Mouse (Mus musculus): ENCODE results near the gene Cox17. TPM values are rescaled to one million over a fixed set of nuclear protein-coding genes. Genes with fewer than 3 reads are reported as not detected.

The Cox17 gene
- polyA plus RNA-seq (2014; fragmentation: Nextera tagmentation; extraction: Ambion mirVana), result 113 and 118 TPM in 2 replicates

DNA sequence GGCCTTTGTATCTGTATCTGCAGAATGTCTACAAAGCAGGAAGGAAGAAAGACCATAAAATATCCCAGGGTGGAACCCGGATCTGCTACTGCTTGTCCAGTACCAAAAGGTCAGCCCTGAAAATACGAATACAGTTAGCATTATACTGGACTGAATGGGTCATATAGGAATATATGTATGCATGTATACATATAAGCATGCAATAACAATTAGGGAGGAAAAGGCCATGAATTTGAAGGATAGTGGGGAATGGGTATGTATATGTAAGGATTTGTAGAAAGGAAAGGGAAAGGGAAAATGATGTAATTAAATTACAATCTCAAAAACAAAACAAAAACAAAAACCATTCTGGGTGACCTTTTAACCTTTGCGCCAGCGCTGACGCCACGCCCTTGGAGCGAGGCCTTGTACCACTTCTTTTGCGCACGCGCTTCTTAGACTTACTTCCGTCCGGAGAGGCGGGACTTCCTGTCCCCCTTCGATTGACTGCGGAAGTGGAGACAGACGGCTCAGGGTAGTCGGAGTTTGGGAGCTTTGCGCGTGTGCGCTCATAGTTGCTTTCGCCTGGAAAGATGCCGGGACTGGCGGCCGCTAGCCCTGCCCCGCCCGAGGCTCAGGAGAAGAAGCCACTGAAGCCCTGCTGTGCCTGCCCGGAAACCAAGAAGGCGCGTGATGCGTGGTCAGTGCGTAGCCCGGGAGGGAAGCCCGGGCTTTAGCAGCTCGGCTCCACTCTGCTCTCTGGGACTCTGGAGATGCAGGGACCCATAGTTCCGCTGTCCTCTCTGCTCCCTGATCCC is at the start of gene Cox17, which contains the start of gene Gm21987:
Gene Cox17, plus strand, starts transcription at position 463 of the 797 bp plus-strand sequence.
Gene Gm21987, plus strand, starts transcription at position 512 of the 797 bp plus-strand sequence.
- no peaks in the 10 kb centered on the region for H3K9me3 ChIP-seq (ENCODE audit: control insufficient read depth, low read length)
- H3K9ac ChIP-seq (ENCODE audit: low read length), result peak within 1 kb of the TSS; percentile 72
- ATAC-seq (ENCODE audit: insufficient read depth, low FRiP score, low TSS enrichment) (peak; percentile 94), DNase-seq (ENCODE audit: low spot score) (peak; percentile 91)
- no peaks in the 10 kb centered on the region for H3K27me3 ChIP-seq (ENCODE audit: control insufficient read depth, insufficient read depth, low read length)
- H3K27ac ChIP-seq (ENCODE audit: low read depth, low read length), result peak within 1 kb of the TSS; percentile 73
- WGBS, result 2% methylated on average over 35 of the region's 35 CpGs
- H3K4me1 ChIP-seq (ENCODE audit: control insufficient read depth, insufficient read depth, low read length), result peaks cover 3% of the 10 kb centered on the region; the same call in 1 of the 2 replicates
- 0 out of 2 replicates have a peak, but pooled peaks cover 2% of the 10 kb centered on the region for H3K36me3 ChIP-seq (ENCODE audit: control insufficient read depth, insufficient read depth, low read length)
- H3K4me2 ChIP-seq (ENCODE audit: low read depth), result peak within 1 kb of the TSS; percentile 36
- H3K4me3 ChIP-seq (ENCODE audit: low read depth, low read length), result peak within 1 kb of the TSS; percentile 70

DNA sequence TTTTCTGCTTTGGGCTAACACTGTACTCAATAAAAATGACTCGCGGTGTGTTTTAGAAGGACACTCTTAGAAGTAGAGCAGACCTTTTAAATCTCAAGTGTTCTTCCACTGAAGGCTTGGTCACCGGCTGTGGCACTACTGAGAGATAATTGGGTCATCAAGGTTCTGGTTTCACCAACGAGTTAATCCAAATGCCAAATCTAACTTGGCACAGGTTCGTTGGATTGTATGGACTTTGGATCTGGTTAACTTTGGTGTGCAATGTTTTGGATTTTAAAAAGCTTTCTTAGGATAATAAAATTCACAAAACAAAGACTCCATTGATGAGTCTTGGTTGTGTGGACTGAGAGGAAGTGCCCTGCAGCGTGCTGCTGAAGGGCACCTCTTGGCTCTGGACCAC is 48.4 kb upstream of the Cox17 start:
- H3K4me2 ChIP-seq (ENCODE audit: low read depth), result no peak overlapping the region
- H3K27me3 ChIP-seq (ENCODE audit: control insufficient read depth, insufficient read depth, low read length), result no peaks in the 10 kb centered on the region
- no peaks in the 10 kb centered on the region for H3K9me3 ChIP-seq (ENCODE audit: control insufficient read depth, low read length)
- DNase-seq (ENCODE audit: low spot score) (no peak), ATAC-seq (ENCODE audit: insufficient read depth, low FRiP score, low TSS enrichment) (no peak)
- H3K4me1 ChIP-seq (ENCODE audit: control insufficient read depth, insufficient read depth, low read length), result no peaks in the 10 kb centered on the region
- no peak overlapping the region for H3K27ac ChIP-seq (ENCODE audit: low read depth, low read length)
- no peaks in the 10 kb centered on the region for H3K36me3 ChIP-seq (ENCODE audit: control insufficient read depth, insufficient read depth, low read length)
- no peak overlapping the region for H3K9ac ChIP-seq (ENCODE audit: low read length)
- WGBS, result 88% methylated on average over 6 of the region's 6 CpGs
- H3K4me3 ChIP-seq (ENCODE audit: low read depth, low read length), result no peak overlapping the region

DNA sequence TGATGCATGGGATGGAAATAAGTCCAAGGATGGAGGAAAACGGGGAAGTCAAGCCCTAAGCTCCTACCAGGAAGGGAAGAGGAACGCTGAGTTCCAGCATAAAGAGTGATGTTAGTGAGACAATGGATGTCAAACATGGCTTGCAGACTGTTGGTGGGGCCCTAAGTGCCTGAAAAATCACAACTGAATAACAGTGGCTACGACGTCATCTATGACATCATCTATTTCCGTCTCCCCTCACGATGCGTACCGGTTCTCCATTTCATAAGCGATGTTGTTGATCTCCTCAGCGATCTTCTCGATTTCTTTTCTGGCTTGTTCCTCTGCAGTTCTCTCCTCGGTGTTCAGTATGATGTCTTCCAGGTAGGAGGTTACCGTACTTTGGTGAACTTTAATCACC is 44.4 kb upstream of the Cox17 start:
- Histone ChIP-seq H3K4me2 (ENCODE audit: low read depth) (no peak overlapping the region), H3K9ac (ENCODE audit: low read length) (no peak overlapping the region), H3K9me3 (ENCODE audit: control insufficient read depth, low read length) (no peaks in the 10 kb centered on the region), H3K36me3 (ENCODE audit: control insufficient read depth, insufficient read depth, low read length) (no peaks in the 10 kb centered on the region), H3K27ac (ENCODE audit: low read depth, low read length) (no peak overlapping the region), H3K27me3 (ENCODE audit: control insufficient read depth, insufficient read depth, low read length) (no peaks in the 10 kb centered on the region), H3K4me3 (ENCODE audit: low read depth, low read length) (no peak overlapping the region), H3K4me1 (ENCODE audit: control insufficient read depth, insufficient read depth, low read length) (no peaks in the 10 kb centered on the region)
- WGBS, result 95% methylated on average over 13 of the region's 13 CpGs
- ATAC-seq (ENCODE audit: insufficient read depth, low FRiP score, low TSS enrichment) (no peak), DNase-seq (ENCODE audit: low spot score) (no peak)

DNA sequence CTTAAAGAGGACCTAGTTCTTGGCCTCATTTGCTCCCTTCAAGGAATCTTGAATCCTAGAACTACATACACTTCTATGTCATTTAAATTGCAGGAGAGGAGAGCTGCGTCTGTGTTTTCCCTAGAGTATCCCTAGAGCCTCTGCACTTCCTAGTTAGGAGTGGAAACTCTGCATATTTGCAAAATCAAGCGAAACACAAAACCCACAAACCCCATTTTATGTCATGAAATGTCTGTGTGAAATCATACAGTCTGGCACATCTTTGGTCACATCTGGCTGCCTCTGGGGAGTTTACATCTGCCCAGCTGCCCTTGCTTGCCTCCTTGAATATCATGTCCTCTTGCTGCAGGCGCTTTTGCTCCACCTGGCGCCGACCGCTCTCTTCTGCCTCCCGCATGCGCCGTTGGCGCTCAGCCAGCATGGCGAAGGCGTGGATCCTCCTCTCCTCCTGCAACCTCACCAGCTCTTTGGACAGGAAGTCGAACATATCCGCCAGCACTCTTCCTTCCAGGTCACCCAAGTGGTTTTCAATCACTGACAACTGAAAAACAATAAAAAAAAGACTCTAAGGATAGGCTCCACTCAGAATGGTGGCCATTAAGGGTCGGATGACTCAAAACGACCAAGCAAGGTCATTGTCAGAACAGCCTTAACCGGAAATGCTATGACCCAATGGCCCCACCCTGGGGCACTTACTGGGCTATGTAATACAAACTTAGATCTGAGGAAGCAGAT is 42.2 kb upstream of the Cox17 start:
- H3K9me3 ChIP-seq (ENCODE audit: control insufficient read depth, low read length), result no peaks in the 10 kb centered on the region
- DNase-seq (ENCODE audit: low spot score), result no peak
- H3K4me3 ChIP-seq (ENCODE audit: low read depth, low read length), result no peak overlapping the region
- H3K4me1 ChIP-seq (ENCODE audit: control insufficient read depth, insufficient read depth, low read length), result no peaks in the 10 kb centered on the region
- H3K4me2 ChIP-seq (ENCODE audit: low read depth), result no peak overlapping the region
- H3K9ac ChIP-seq (ENCODE audit: low read length), result no peak overlapping the region
- no peak for ATAC-seq (ENCODE audit: insufficient read depth, low FRiP score, low TSS enrichment)
- WGBS, result 80% methylated on average over 17 of the region's 17 CpGs
- H3K36me3 ChIP-seq (ENCODE audit: control insufficient read depth, insufficient read depth, low read length), result no peaks in the 10 kb centered on the region
- no peak overlapping the region for H3K27ac ChIP-seq (ENCODE audit: low read depth, low read length)
- H3K27me3 ChIP-seq (ENCODE audit: control insufficient read depth, insufficient read depth, low read length), result no peaks in the 10 kb centered on the region

DNA sequence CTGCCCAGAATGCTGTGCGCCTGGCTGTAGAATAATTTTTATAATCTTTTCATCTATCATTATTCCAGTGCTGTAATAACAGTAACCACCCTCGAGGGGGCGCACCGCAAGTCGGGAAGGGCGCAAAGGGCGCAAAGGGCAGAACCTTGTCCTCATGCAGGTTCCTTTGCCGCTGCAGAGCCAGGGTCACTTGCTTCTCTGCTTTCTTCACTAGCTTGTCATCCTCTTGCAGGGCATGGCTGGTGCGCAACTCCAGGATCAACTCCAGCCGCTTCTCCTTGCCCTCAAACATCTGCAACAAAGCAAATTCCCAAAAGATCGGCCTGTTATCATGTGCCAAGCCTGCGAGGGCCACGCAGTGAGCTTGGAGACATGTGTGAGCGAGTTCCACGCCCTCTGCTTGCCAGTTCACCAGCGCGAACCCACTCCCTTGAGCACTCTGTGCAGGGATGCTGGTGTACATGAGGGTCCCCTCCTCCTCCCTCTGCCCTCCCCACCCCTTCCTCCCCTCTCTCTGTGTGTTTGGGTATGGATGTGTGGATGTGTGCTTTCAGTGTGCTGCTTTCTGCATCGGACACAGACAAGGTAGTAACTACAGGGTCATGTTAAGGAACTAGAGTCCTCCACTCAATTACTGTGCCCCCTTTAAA is 40.1 kb upstream of the Cox17 start:
- Histone ChIP-seq H3K4me2 (ENCODE audit: low read depth) (no peak overlapping the region), H3K27me3 (ENCODE audit: control insufficient read depth, insufficient read depth, low read length) (no peaks in the 10 kb centered on the region), H3K4me3 (ENCODE audit: low read depth, low read length) (no peak overlapping the region), H3K27ac (ENCODE audit: low read depth, low read length) (no peak overlapping the region), H3K36me3 (ENCODE audit: control insufficient read depth, insufficient read depth, low read length) (no peaks in the 10 kb centered on the region), H3K9ac (ENCODE audit: low read length) (no peak overlapping the region), H3K4me1 (ENCODE audit: control insufficient read depth, insufficient read depth, low read length) (no peaks in the 10 kb centered on the region), H3K9me3 (ENCODE audit: control insufficient read depth, low read length) (no peaks in the 10 kb centered on the region)
- WGBS, result 52% methylated on average over 18 of the region's 18 CpGs
- no peak for DNase-seq (ENCODE audit: low spot score)
- no peak for ATAC-seq (ENCODE audit: insufficient read depth, low FRiP score, low TSS enrichment)

DNA sequence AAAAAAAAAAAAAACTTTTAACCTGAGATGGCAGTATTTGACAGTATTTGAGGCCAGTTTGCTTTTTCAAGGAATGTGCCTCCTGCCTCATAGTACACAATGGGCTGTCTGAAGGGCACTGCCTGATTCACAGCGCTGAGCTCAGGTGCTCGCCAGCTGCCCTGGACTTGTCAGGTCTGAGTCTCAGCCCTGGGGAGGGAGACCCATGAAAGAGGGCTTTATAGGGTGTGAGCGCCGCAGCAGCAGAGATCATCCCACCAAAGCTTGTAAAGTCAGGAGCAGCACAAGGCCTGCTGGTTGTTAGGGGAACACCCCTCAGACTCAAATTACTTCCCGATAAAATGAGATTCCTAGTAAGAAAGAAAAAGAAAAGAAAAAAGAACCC is 39.6 kb upstream of the Cox17 start:
- H3K4me1 ChIP-seq (ENCODE audit: control insufficient read depth, insufficient read depth, low read length), result no peaks in the 10 kb centered on the region
- no peak overlapping the region for H3K27ac ChIP-seq (ENCODE audit: low read depth, low read length)
- ATAC-seq (ENCODE audit: insufficient read depth, low FRiP score, low TSS enrichment) (no peak), DNase-seq (ENCODE audit: low spot score) (no peak)
- H3K4me3 ChIP-seq (ENCODE audit: low read depth, low read length), result no peak overlapping the region
- H3K4me2 ChIP-seq (ENCODE audit: low read depth), result no peak overlapping the region
- H3K9me3 ChIP-seq (ENCODE audit: control insufficient read depth, low read length), result no peaks in the 10 kb centered on the region
- 32% methylated on average over 5 of the region's 5 CpGs for WGBS
- H3K9ac ChIP-seq (ENCODE audit: low read length), result no peak overlapping the region
- no peaks in the 10 kb centered on the region for H3K27me3 ChIP-seq (ENCODE audit: control insufficient read depth, insufficient read depth, low read length)
- no peaks in the 10 kb centered on the region for H3K36me3 ChIP-seq (ENCODE audit: control insufficient read depth, insufficient read depth, low read length)

DNA sequence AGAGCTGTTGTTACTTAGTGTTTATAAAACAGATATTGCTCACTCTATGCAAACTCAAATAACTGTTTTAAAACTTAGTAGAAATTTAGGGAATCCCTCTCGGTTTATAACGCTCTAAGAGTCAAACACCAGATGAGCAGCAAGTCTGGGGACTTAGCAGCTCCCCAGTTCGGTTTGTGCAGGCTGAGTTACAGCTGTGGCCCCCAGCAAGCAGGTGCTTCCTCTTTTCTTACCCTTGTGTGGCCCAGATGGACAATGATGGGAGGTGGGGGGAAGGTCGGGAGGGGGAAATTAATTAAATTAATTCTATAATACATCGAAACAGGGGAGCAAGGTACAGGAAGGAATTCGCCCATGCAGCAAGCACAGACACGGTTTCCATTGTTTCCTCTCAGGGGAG is 39.1 kb upstream of the Cox17 start:
- 63% methylated on average over 7 of the region's 7 CpGs for WGBS

DNA sequence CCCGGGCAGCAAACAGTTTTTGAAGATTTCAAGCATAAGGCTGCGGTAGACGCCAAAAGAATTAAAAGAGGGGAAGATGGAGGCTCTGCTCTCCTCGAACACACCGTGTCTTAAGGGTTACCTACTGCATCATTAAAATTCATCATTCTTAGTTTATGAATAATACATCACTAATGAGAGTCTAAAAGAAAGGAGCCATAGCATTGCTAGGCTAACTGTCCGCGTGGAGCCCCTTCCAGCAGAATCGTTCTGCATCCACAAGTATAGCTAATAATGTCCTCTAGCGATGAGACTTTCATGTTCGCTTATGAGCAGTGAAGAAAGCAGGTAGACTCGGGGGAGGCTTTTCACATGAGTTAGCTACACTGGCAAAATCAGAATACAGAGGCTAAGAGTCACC is 38.6 kb upstream of the Cox17 start:
- no peak overlapping the region for H3K9ac ChIP-seq (ENCODE audit: low read length)
- ATAC-seq (ENCODE audit: insufficient read depth, low FRiP score, low TSS enrichment), result no peak
- H3K27ac ChIP-seq (ENCODE audit: low read depth, low read length), result no peak overlapping the region
- H3K4me1 ChIP-seq (ENCODE audit: control insufficient read depth, insufficient read depth, low read length), result no peaks in the 10 kb centered on the region
- no peaks in the 10 kb centered on the region for H3K27me3 ChIP-seq (ENCODE audit: control insufficient read depth, insufficient read depth, low read length)
- H3K9me3 ChIP-seq (ENCODE audit: control insufficient read depth, low read length), result no peaks in the 10 kb centered on the region
- no peak overlapping the region for H3K4me2 ChIP-seq (ENCODE audit: low read depth)
- WGBS, result 89% methylated on average over 11 of the region's 11 CpGs
- no peak overlapping the region for H3K4me3 ChIP-seq (ENCODE audit: low read depth, low read length)
- no peaks in the 10 kb centered on the region for H3K36me3 ChIP-seq (ENCODE audit: control insufficient read depth, insufficient read depth, low read length)
- no peak for DNase-seq (ENCODE audit: low spot score)

More for the DNA sequence above, 39.1 kb upstream of the Cox17 start:
- Histone ChIP-seq H3K27ac (ENCODE audit: low read depth, low read length) (no peak overlapping the region), H3K4me3 (ENCODE audit: low read depth, low read length) (no peak overlapping the region), H3K9me3 (ENCODE audit: control insufficient read depth, low read length) (no peaks in the 10 kb centered on the region), H3K4me2 (ENCODE audit: low read depth) (no peak overlapping the region), H3K4me1 (ENCODE audit: control insufficient read depth, insufficient read depth, low read length) (no peaks in the 10 kb centered on the region), H3K9ac (ENCODE audit: low read length) (no peak overlapping the region; the same call in 1 of the 2 replicates), H3K27me3 (ENCODE audit: control insufficient read depth, insufficient read depth, low read length) (no peaks in the 10 kb centered on the region), H3K36me3 (ENCODE audit: control insufficient read depth, insufficient read depth, low read length) (no peaks in the 10 kb centered on the region)
- no peak for ATAC-seq (ENCODE audit: insufficient read depth, low FRiP score, low TSS enrichment)
- no peak for DNase-seq (ENCODE audit: low spot score)
